Mouse (Mus musculus): ENCODE measurements around the gene Msantd1. TPM values are rescaled to one million over a fixed set of nuclear protein-coding genes. Genes with fewer than 3 reads are reported as not detected.
A peak's percentile ranks its signal among the peaks of the same experiment; 100 is the strongest.

The Msantd1 gene
- total RNA-seq, 1 experiment from 2014 or later: not detected

DNA sequence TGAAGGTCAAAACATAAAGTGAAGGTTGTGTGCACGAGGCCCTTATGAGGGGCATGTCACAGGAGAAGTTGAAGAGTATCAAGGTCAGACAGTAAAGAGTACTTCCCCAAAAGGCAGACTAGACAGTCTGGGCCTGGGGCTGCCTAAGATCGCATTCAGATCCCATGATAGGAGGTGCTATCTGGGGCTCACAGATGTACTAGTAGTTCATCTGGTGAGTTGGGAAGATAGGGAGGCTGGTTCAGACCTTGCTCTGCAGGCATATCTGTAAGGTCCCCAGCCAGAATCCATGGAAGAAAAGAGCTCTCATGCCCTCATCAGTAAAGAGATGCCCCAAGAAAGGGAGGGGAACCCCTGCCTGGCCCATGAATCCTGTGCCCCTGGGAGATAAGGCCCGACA, 11.0 kb downstream of the Msantd1 start:
- ATAC-seq (replicated peaks; ENCODE audit: insufficient number of reproducible peaks, low FRiP score, low TSS enrichment, poor library complexity, severe bottlenecking): no peak

- no peak for ATAC-seq (replicated peaks; ENCODE audit: insufficient number of reproducible peaks, low FRiP score, low TSS enrichment, poor library complexity, severe bottlenecking)
These were observed 14.7 kb downstream of the Msantd1 start for GRCm38 (mm10) chr5:34922531-34922930.

GRCm38 (mm10) chr5:34923920-34924319, 16.1 kb downstream of the Msantd1 start:
- no peak for ATAC-seq (replicated peaks; ENCODE audit: insufficient number of reproducible peaks, low FRiP score, low TSS enrichment, poor library complexity, severe bottlenecking)

DNA sequence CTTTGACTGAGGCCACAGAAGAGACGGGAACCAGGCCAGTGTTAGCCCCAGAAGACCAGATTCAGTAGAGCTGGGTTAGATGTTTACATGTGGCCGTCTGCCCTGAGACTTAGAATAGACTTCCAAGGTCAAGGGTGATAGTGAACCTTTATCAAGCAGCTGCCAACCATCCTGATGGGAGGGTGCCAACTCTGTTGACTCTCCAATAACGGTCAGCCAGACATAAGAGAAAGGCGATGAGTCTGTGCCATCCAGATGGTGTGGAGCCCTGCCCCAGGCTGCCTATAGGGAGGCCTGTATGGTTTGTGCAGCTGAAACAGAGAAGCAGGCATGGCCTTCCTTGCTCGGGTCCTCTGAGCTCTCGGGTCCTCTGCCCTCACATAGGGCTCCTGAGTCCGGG, 16.7 kb downstream of the Msantd1 start:
- no peak for ATAC-seq (replicated peaks; ENCODE audit: insufficient number of reproducible peaks, low FRiP score, low TSS enrichment, poor library complexity, severe bottlenecking)

DNA sequence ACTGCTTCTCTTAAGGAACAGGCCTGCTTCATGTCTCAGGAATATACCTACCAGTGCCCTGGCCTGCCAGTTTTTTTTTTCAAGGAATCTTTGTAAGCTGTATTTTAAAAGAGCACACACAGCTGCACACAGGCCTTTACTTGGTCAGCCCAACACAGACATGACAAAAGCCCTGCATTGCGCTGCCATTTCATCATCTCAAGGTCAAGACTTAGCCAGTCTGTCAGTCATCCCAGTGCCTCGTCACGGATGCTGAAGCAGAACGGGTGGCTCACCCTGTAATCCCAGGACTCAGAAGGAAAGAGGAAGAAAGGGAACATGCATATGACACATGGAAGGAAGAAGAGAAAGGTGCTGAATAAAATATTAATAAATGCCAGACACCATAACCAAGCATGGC, 19.8 kb downstream of the Msantd1 start:
- no peak for ATAC-seq (replicated peaks; ENCODE audit: insufficient number of reproducible peaks, low FRiP score, low TSS enrichment, poor library complexity, severe bottlenecking)

DNA sequence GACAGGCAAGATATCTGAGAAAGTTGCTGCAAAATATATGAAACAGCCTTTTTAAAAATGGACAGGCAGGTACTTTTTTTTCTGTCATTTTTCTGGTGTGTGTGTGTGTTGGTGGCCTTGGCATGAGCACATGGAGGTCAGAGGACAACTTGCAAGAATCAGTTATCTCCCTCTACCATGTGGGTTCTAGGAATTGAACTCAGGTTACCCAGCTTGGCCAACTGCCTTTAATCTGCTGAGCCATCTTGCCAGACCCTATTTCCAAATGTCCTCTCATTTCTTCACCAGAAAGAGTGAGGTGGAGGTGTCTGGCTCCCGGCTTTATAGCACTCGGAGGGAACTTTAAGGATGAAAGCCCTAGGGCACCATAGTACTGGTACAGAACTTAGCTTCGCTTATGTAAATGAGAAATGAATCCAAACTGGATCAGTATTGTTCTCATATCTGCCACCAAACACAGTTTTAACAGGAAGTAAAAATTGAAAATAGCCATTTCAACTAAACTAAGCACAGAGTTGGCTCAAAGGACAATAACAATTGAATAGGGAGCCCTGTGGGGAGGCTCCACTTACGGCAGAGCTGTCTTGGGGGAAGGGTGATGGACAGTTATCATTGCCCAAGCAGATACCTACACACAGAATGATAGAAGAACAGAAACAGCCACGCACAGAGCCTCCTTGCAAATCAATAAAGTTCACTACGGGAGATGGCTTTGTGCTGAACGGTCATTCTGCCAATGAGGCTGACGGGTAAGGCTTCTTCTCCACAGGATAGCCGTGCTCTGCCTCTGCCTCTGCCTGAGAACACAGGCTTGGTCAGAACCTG, 22.6 kb downstream of the Msantd1 start:
- no peak for ATAC-seq (replicated peaks; ENCODE audit: insufficient number of reproducible peaks, low FRiP score, low TSS enrichment, poor library complexity, severe bottlenecking)

- no peak for ATAC-seq (replicated peaks; ENCODE audit: insufficient number of reproducible peaks, low FRiP score, low TSS enrichment, poor library complexity, severe bottlenecking)
These were observed 23.3 kb downstream of the Msantd1 start for GRCm38 (mm10) chr5:34931091-34931490.

DNA sequence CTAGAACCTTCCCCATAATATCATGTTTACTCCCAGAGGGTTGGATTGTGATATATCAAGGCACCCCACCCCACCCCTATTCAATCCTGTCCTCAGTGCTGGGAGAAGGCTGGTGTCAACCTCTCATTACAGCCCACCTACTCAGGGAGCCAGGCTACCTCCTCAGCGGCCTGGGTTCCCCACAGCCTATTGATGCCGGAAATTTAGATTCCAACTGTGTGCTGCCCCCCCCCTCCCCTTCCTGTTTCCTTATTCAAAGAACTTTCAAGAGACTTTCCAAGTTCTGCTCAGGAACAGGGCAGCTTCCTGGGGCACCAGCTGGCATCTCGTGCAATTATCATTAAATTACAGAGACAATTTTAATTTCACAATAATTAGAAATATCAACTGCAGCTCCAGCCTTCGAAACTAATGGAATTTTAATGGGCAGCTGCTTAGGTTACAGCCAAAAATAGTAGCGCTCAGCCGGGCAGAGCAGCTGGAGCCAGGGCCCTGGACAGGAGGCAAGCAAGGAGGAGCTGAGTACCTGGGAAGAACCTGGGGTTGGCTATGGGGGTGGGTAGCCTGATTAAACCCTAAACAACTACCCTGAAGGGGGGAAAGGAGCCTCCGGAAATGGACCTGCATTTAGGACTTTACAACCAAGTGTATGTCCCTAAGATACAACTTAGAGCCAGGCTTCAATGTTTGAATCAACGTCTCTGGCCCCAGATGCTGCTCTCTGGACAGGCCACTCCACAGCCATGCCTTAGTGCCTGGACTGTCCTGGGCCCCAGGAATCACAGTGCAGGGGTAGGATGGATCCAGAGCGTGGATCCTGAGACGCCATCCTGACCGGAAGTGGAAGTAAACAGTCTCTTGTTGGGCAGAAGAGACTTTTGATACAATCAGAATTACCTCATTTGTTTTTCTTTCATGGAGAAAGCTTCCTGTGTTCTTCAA, 24.0 kb downstream of the Msantd1 start:
- ATAC-seq (replicated peaks; ENCODE audit: insufficient number of reproducible peaks, low FRiP score, low TSS enrichment, poor library complexity, severe bottlenecking): no peak

DNA sequence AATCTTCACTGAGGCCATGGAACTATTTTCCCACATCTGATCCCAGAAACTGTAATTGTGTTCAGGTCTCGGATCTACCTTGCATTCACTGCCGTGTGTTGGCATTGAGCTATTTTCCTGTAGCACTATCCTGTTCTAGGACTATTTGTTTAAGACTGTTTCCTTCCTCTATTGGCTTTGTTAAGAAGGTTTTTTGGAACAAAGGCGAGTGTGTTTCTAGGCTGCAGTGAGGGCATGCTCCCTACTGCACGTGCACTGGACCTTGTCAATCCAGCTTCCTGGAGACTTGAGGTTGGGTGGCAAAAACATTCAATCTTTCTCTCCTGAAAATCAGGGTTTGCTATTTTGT, 24.6 kb downstream of the Msantd1 start:
- no peak for ATAC-seq (replicated peaks; ENCODE audit: insufficient number of reproducible peaks, low FRiP score, low TSS enrichment, poor library complexity, severe bottlenecking)

DNA sequence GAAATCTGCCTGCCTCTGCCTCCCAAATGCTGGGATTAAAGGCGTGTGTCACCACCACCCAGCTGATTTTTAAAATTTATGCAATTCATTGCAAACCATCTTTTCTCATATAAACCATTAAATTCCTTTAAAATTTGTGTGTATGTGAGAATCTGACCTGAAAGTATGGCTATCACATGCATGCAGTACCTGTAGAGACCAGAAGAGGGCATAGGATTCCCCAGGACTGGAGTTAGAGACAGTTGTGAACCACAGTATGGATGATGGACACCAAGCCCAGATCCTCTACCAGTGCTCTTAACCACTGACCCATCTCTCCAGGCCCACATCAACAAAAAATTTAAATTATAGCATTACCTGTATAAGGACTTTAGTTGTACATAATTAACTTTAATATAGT, 25.6 kb downstream of the Msantd1 start:
- ATAC-seq (replicated peaks; ENCODE audit: insufficient number of reproducible peaks, low FRiP score, low TSS enrichment, poor library complexity, severe bottlenecking): no peak

- no peak for ATAC-seq (replicated peaks; ENCODE audit: insufficient number of reproducible peaks, low FRiP score, low TSS enrichment, poor library complexity, severe bottlenecking)
These were observed 34.1 kb downstream of the Msantd1 start for GRCm38 (mm10) chr5:34941710-34942470.

DNA sequence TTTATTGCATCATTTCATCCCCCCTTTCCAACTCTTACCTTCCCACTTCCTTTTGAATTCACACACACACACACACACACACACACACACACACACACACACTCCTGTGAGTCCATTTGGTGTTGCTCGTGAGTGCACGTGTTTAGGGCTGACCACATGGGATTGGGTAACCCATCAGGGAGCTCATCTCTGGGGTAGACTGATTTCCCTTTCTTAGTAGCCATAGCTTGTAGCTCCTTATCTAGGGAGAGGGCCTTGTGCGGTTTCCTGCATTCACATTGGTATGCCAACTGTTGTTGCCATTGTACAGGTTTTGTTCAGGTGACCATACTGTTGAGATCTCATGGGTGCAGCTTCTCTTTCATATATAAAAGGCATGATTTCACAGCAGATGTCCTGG, 35.6 kb downstream of the Msantd1 start:
- no peak for ATAC-seq (replicated peaks; ENCODE audit: insufficient number of reproducible peaks, low FRiP score, low TSS enrichment, poor library complexity, severe bottlenecking)

- ATAC-seq (replicated peaks; ENCODE audit: insufficient number of reproducible peaks, low FRiP score, low TSS enrichment, poor library complexity, severe bottlenecking): peak; percentile 64
These were observed 41.3 kb downstream of the Msantd1 start, which contains the start of gene Rgs12 for GRCm38 (mm10) chr5:34948861-34949760. Rgs12 (plus strand) TSS chr5:34949445.

GRCm38 (mm10) chr5:34949769-34950211, 42.0 kb downstream of the Msantd1 start:
- no peak for ATAC-seq (replicated peaks; ENCODE audit: insufficient number of reproducible peaks, low FRiP score, low TSS enrichment, poor library complexity, severe bottlenecking)

DNA sequence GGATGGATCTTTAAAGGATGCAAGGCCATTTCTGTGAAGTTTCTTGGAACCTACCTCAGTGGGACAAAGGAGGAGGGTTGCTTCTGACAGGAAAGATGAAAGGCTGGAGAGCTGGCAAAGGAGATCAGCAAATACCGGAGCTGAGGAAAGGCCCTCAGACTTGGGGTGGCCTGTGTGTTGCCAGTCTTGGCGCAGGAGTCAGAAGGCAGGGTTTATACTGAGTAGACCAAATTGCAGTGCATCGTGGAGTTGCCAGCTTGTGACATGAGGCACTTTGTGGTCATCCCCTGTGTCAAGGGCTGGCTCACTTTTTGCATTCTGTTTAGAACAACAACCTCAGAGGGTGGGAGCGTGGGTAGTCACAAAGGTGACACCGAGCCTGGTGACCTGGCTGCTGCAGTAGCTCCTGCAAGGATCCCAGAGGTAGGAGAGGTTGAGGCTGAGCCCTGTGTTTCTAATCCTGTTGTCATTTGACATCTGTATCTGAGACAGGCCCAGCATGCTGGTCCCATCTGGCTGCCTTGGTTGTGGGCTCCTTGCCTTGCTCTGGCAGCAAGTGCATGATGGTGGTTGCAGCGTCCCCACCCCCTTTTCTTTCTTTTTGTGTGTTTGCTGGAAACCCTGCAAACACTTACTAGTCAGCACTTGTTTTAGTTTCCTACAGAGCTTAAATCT, 42.8 kb downstream of the Msantd1 start:
- ATAC-seq (replicated peaks; ENCODE audit: insufficient number of reproducible peaks, low FRiP score, low TSS enrichment, poor library complexity, severe bottlenecking): no peak

DNA sequence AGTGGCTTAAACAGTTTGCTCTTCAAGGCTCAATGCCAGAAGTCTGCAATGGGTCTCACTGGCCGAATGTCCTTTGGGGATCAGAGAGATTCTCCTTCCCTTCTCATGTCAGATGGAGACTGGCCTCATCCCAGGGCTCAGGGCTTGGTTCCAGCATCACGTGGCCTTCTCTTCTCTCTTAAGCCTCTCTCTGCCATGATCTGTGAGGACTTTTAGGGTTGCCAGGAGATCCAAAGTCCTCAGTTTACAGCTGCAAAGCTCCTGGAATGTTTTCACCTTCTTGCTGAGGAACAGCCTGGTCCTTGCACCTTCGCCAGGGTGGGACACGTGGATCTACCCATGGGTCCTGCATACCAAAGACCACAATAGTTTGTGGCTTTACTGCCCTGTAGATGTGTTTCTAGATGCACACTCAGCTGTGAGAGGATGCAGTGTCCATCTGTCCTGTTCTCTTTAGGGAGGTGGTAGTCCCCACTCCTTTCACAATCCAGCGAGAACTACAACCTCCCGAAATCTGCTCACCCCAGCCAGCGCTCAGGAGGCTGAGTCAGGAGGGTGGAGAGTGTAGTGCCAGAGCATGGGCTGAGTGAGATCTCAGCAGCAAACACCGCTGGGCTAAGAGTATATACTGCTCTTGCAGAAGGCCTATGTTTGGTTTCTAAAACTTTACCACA, 43.5 kb downstream of the Msantd1 start:
- no peak for ATAC-seq (replicated peaks; ENCODE audit: insufficient number of reproducible peaks, low FRiP score, low TSS enrichment, poor library complexity, severe bottlenecking)

DNA sequence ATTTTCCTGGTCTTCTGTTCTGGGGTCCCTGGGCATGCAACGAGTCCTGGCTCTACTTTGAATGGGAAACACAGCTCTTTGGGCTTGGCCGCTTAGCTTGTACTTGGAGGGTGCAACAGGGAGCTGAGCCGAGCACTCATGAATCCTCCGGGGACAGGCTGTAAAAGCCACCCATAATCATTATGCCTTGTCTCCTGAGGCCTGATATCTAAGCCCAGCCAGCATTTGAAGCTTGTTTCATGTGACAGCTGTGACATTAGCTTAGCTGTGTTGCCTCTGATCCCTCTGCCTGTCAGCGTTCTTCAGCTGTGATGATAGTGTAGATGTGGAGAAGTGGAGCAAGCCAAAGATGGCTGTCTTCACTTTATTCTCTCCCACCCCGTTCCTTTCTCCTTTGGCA, 46.7 kb downstream of the Msantd1 start:
- ATAC-seq (replicated peaks; ENCODE audit: insufficient number of reproducible peaks, low FRiP score, low TSS enrichment, poor library complexity, severe bottlenecking): no peak

Measured in monocyte, adult 5-6 weeks (primary cell).